In the genomic region with DNA sequence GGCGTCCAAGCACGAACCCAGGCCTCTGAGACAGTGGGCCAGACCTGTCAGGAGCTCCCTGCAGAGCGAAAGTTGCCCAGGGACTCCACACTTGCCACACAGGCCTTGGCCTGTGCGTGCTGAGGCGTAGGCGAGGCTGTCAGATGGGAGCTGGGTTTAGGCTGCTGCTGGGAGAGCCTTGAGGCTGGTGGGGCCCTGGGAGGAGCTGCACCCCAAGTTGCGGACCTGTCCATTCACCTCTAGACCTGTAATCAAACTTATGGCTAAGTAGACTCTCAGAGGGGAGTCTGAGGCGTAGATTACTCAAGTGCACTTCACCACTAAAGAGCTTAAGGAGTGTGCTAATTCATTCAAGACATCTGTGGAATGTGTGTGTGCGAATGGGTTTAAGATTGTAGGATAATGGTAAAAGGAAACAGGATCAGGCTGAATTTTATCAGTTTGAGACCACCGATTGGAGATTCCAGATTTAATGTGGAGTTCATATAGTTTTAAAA, we compare ENCODE assay signal across 9 mouse cellular contexts. TPM values are rescaled to one million over a fixed set of nuclear protein-coding genes. Genes with fewer than 3 reads are reported as not detected.
DNase-seq lines count a peak whose midpoint lies in the region; ATAC-seq lines count a peak whose summit lies in the region.
"Had no signal": no experiment of that assay in that cellular context is flagged by ENCODE, and none has a peak within 500 bp of the region (broad histone marks: within the 10 kb centered on the region; RNA-seq: fewer than 3 reads in every experiment).

No protein-coding gene starts in this region.

- H3K4me3 ChIP-seq in heart, embryonic 14.5 days (ENCODE audit: control insufficient read depth in 1 of 2, insufficient read depth in 1 of 2, low read depth in 1 of 2, low read length in 2 of 2): peak overlapping the region; percentile 58 to 98
- H3K4me3 ChIP-seq in hindbrain, embryonic 15.5 days: peak overlapping the region; percentile 53
- H3K4me3 ChIP-seq in midbrain, embryonic 11.5 days (ENCODE audit: low read depth, low read length): peak overlapping the region; percentile 58

- peak overlapping the region; percentile 86 to 98 for H3K27ac ChIP-seq in heart, embryonic 14.5 days (replicated peaks in 1 of 2; ENCODE audit: control insufficient read depth in 1 of 2, insufficient read depth in 1 of 2, low read depth in 2 of 2, low read length in 2 of 2)
- peak overlapping the region; percentile 91 for H3K27ac ChIP-seq in hindbrain, embryonic 15.5 days (replicated peaks)
- H3K27ac ChIP-seq in midbrain, embryonic 11.5 days (ENCODE audit: low read depth, low read length): peak overlapping the region; percentile 57; the same call in 1 of the 2 replicates

- no peaks in the 10 kb centered on the region for H3K27me3 ChIP-seq in heart, embryonic 14.5 days (ENCODE audit: control insufficient read depth, insufficient read depth, low read length)
- H3K27me3 ChIP-seq in hindbrain, embryonic 15.5 days: no peaks in the 10 kb centered on the region
- H3K27me3 ChIP-seq in midbrain, embryonic 11.5 days (ENCODE audit: control insufficient read depth, insufficient read depth, low read length): no peaks in the 10 kb centered on the region

- no peaks in the 10 kb centered on the region for H3K36me3 ChIP-seq in heart, embryonic 14.5 days (ENCODE audit: control insufficient read depth, insufficient read depth, low read length)
- H3K36me3 ChIP-seq in hindbrain, embryonic 15.5 days: no peaks in the 10 kb centered on the region
- H3K36me3 ChIP-seq in midbrain, embryonic 11.5 days (ENCODE audit: control insufficient read depth, insufficient read depth, low read length): no peaks in the 10 kb centered on the region

- H3K4me2 ChIP-seq in heart, embryonic 14.5 days (ENCODE audit: low read length): peak overlapping the region; percentile 85
- H3K4me2 ChIP-seq in hindbrain, embryonic 15.5 days: peak overlapping the region; percentile 90
- peak overlapping the region; percentile 74 for H3K4me2 ChIP-seq in midbrain, embryonic 11.5 days

- H3K9me3 ChIP-seq in heart, embryonic 14.5 days (ENCODE audit: control insufficient read depth, low read length): no peaks in the 10 kb centered on the region
- no peaks in the 10 kb centered on the region for H3K9me3 ChIP-seq in hindbrain, embryonic 15.5 days
- H3K9me3 ChIP-seq in midbrain, embryonic 11.5 days (ENCODE audit: control insufficient read depth, low read length): no peaks in the 10 kb centered on the region

- DNase-seq in heart, adult 9 months (ENCODE audit: low spot score in 2 of 2): no peak
- no peak for DNase-seq in midbrain, embryonic 11.5 days (ENCODE audit: low spot score, missing footprints)
- DNase-seq in right cerebral cortex, adult 18-20 months: no peak
- no peak for DNase-seq in gastrocnemius, adult 18-20 months (ENCODE audit: low spot score)
- no peak for DNase-seq in spleen, postnatal 14 days (ENCODE audit: low spot score in 2 of 2)

- peak overlapping the region; percentile 80 for H3K9ac ChIP-seq in heart, embryonic 14.5 days (ENCODE audit: low read length)
- peak overlapping the region; percentile 77 for H3K9ac ChIP-seq in hindbrain, embryonic 15.5 days
- H3K9ac ChIP-seq in midbrain, embryonic 11.5 days (ENCODE audit: low read length): peak overlapping the region; percentile 75

- ATAC-seq in heart, embryonic 14.5 days (ENCODE audit: insufficient number of reproducible peaks, insufficient read depth, low FRiP score, low read depth): no peak; the same call in none of the 2 replicates
- peak; percentile 48 for ATAC-seq in activated CD4-positive, CD25-positive, alpha-beta regulatory T cell, adult 4 months
- no peak for ATAC-seq in hindbrain, embryonic 15.5 days (ENCODE audit: low FRiP score, low read depth)
- ATAC-seq in midbrain, embryonic 11.5 days (ENCODE audit: low FRiP score): no peak

- WGBS in heart, embryonic 14.5 days: 8% methylated on average over 10 of the region's 10 CpGs
- WGBS in hindbrain, embryonic 15.5 days: 18% methylated on average over 10 of the region's 10 CpGs
- 13% methylated on average over 10 of the region's 10 CpGs for WGBS in midbrain, embryonic 11.5 days

- H3K4me1 ChIP-seq in heart, embryonic 14.5 days (ENCODE audit: control insufficient read depth in 2 of 2, insufficient read depth in 2 of 2, low read length in 2 of 2): peaks cover 7 to 20% of the 10 kb centered on the region in 2 experiments; a peak in 3 of 4 replicates
- H3K4me1 ChIP-seq in hindbrain, embryonic 15.5 days (replicated peaks): peaks cover 10% of the 10 kb centered on the region
- 0 out of 2 replicates have a peak, but pooled peaks cover 4% of the 10 kb centered on the region for H3K4me1 ChIP-seq in midbrain, embryonic 11.5 days (ENCODE audit: control insufficient read depth, insufficient read depth, low read length)

RNA-seq across cellular contexts. Expression of gene Tcaim, which starts 0.6 kb away (rescaled TPM):
- 6.2 and 6.9 TPM in 2 replicates for polyA plus RNA-seq in heart, embryonic 14.5 days (2014; fragmentation: Nextera tagmentation; extraction: Ambion mirVana)
- 10 to 100 TPM; 11.6 to 14.5 TPM for polyA plus RNA-seq in activated CD4-positive, CD25-positive, alpha-beta regulatory T cell, adult 4 months (2017; shearing (Covaris generic))
- 7.7 and 8.5 TPM in 2 replicates for polyA plus RNA-seq in hindbrain, embryonic 15.5 days (2015; fragmentation: Nextera tagmentation; extraction: Ambion mirVana)
- polyA plus RNA-seq in midbrain, embryonic 11.5 days (2014; fragmentation: Nextera tagmentation; extraction: Ambion mirVana): 5.7 and 5.8 TPM in 2 replicates
- total RNA-seq in gastrocnemius, adult 18-20 months (2021): 10 to 100 TPM; 23.3 to 25.0 TPM

RNA-seq across cellular contexts. Expression of gene Gm35549, which starts 37.9 kb away (rescaled TPM):
- polyA plus RNA-seq in heart, embryonic 14.5 days (2014; fragmentation: Nextera tagmentation; extraction: Ambion mirVana): 0.36 TPM in 1 of 2 replicates, not detected in the other
- polyA plus RNA-seq in activated CD4-positive, CD25-positive, alpha-beta regulatory T cell, adult 4 months (2017; shearing (Covaris generic)): 1 to 10 TPM; 1.3 to 1.9 TPM
- polyA plus RNA-seq in hindbrain, embryonic 15.5 days (2015; fragmentation: Nextera tagmentation; extraction: Ambion mirVana): 0.53 and 0.66 TPM in 2 replicates
- 0.38 TPM in 1 of 2 replicates, not detected in the other for polyA plus RNA-seq in midbrain, embryonic 11.5 days (2014; fragmentation: Nextera tagmentation; extraction: Ambion mirVana)
- not detected for total RNA-seq in gastrocnemius, adult 18-20 months (2021)
- polyA plus RNA-seq: frontal cortex, adult 2 months had no signal

RNA-seq across cellular contexts. Expression of gene Topaz1, which starts 58.7 kb away (rescaled TPM):
- polyA plus RNA-seq in heart, embryonic 14.5 days (2014; fragmentation: Nextera tagmentation; extraction: Ambion mirVana): not detected in 2 replicates
- under 1 TPM in 1 of 2 experiments, not detected in 1; 0.07 TPM for polyA plus RNA-seq in activated CD4-positive, CD25-positive, alpha-beta regulatory T cell, adult 4 months (2017; shearing (Covaris generic))
- not detected in 2 replicates for polyA plus RNA-seq in hindbrain, embryonic 15.5 days (2015; fragmentation: Nextera tagmentation; extraction: Ambion mirVana)
- polyA plus RNA-seq in midbrain, embryonic 11.5 days (2014; fragmentation: Nextera tagmentation; extraction: Ambion mirVana): not detected in 2 replicates
- total RNA-seq in gastrocnemius, adult 18-20 months (2021): not detected
- polyA plus RNA-seq: frontal cortex, adult 2 months had no signal

RNA-seq across cellular contexts. Expression of gene Zfp445, which starts 59.9 kb away (rescaled TPM):
- polyA plus RNA-seq in heart, embryonic 14.5 days (2014; fragmentation: Nextera tagmentation; extraction: Ambion mirVana): 34.8 and 36.7 TPM in 2 replicates
- polyA plus RNA-seq in activated CD4-positive, CD25-positive, alpha-beta regulatory T cell, adult 4 months (2017; shearing (Covaris generic)): 10 to 100 TPM; 23.7 to 38.9 TPM
- polyA plus RNA-seq in hindbrain, embryonic 15.5 days (2015; fragmentation: Nextera tagmentation; extraction: Ambion mirVana): 96.3 and 96.8 TPM in 2 replicates
- 78.9 and 79.9 TPM in 2 replicates for polyA plus RNA-seq in midbrain, embryonic 11.5 days (2014; fragmentation: Nextera tagmentation; extraction: Ambion mirVana)
- total RNA-seq in gastrocnemius, adult 18-20 months (2021): 10 to 100 TPM; 34.8 to 35.6 TPM
